Mouse (Mus musculus) megakaryocyte, embryonic 14.5 days (primary cell): ENCODE data around the gene Galns. TPM values are rescaled to one million over a fixed set of nuclear protein-coding genes. Genes with fewer than 3 reads are reported as not detected.

ENCODE experiments used
- H3K27me3 ChIP-seq: replicated peaks from 2 replicates; pipeline ENCODE3; 2012; ENCODE audit warnings: inconsistent platforms
- H3K36me3 ChIP-seq: replicated peaks from 2 replicates; pipeline ENCODE3; 2012; ENCODE audit warnings: low read length, inconsistent platforms, mixed read lengths
- H3K4me1 ChIP-seq: 2 replicates; pipeline ENCODE4 v1.6.1; 2012; ENCODE audit warnings: inconsistent platforms
- H3K4me3 ChIP-seq: replicated peaks from 2 replicates; pipeline ENCODE3; 2012; ENCODE audit warnings: moderate library complexity, mild to moderate bottlenecking, inconsistent platforms
- H3K9me3 ChIP-seq: 2 replicates; pipeline ENCODE4 v1.6.1; 2012; ENCODE audit warnings: inconsistent platforms
- FLI1 ChIP-seq: IDR thresholded peaks from 2 replicates; pipeline ENCODE4 v1.6.1; 2012; ENCODE audit warnings: low read length, inconsistent platforms, mixed read lengths
- GATA1 ChIP-seq: IDR thresholded peaks from 3 replicates; pipeline ENCODE4 v1.6.1; 2012; ENCODE audit warnings: mixed read lengths, low read length, inconsistent platforms, borderline replicate concordance
- polyA plus RNA-seq: library from polyadenylated mRNA; stranded (reverse); fragments of >175 nt; gene quantifications from 2 replicates; pipeline ENCODE4 v1.2.3, GENCODE M21; 2012; ENCODE audit warnings: low replicate concordance; ENCODE audit not compliant: insufficient read depth

Gene Galns
- polyA plus RNA-seq, 1 experiment = 15.3 TPM

GRCm38 (mm10) chr8:122604640-122605039, 6.6 kb downstream of the Galns start:
- no peaks in the 10 kb centered on the region for H3K9me3 ChIP-seq
- peaks cover 32% of the 10 kb centered on the region for H3K4me1 ChIP-seq
- H3K27me3 ChIP-seq = peaks cover 4% of the 10 kb centered on the region
- no peak for TF ChIP-seq FLI1
- TF ChIP-seq GATA1 = no peak
- peak overlapping the region; percentile 15 for H3K4me3 ChIP-seq
- H3K36me3 ChIP-seq = peaks cover 39% of the 10 kb centered on the region

- no peak overlapping the region for H3K4me3 ChIP-seq
- H3K36me3 ChIP-seq = peaks cover 75% of the 10 kb centered on the region
- no peak for TF ChIP-seq GATA1
- no peak for TF ChIP-seq FLI1
- H3K4me1 ChIP-seq = peaks cover 26% of the 10 kb centered on the region
- peaks cover 4% of the 10 kb centered on the region for H3K27me3 ChIP-seq
- H3K9me3 ChIP-seq = no peaks in the 10 kb centered on the region
Measured at GRCm38 (mm10) chr8:122600666-122601065, 10.6 kb downstream of the Galns start.

GRCm38 (mm10) chr8:122596031-122596430, 15.2 kb downstream of the Galns start:
- Histone ChIP-seq H3K4me3 (no peak overlapping the region), H3K9me3 (no peaks in the 10 kb centered on the region), H3K36me3 (peaks cover 96% of the 10 kb centered on the region), H3K4me1 (peaks cover 38% of the 10 kb centered on the region), H3K27me3 (peaks cover 4% of the 10 kb centered on the region)
- TF ChIP-seq FLI1 (no peak), GATA1 (no peak)

GRCm38 (mm10) chr8:122593783-122594507, 17.3 kb downstream of the Galns start:
- peaks cover 38% of the 10 kb centered on the region for H3K4me1 ChIP-seq
- H3K4me3 ChIP-seq = peak overlapping the region; percentile 7
- H3K36me3 ChIP-seq = peaks cover 92% of the 10 kb centered on the region
- no peak for TF ChIP-seq GATA1
- TF ChIP-seq FLI1 = no peak
- peaks cover 8% of the 10 kb centered on the region for H3K27me3 ChIP-seq
- no peaks in the 10 kb centered on the region for H3K9me3 ChIP-seq

GRCm38 (mm10) chr8:122593240-122593639, 18.0 kb downstream of the Galns start:
- peaks cover 42% of the 10 kb centered on the region for H3K4me1 ChIP-seq
- no peak overlapping the region for H3K4me3 ChIP-seq
- H3K27me3 ChIP-seq = peaks cover 8% of the 10 kb centered on the region
- TF ChIP-seq GATA1 (no peak), FLI1 (no peak)
- no peaks in the 10 kb centered on the region for H3K9me3 ChIP-seq
- peaks cover 92% of the 10 kb centered on the region for H3K36me3 ChIP-seq

- H3K9me3 ChIP-seq = no peaks in the 10 kb centered on the region
- peaks cover 13% of the 10 kb centered on the region for H3K27me3 ChIP-seq
- TF ChIP-seq FLI1 (no peak), GATA1 (no peak)
- peaks cover 67% of the 10 kb centered on the region for H3K36me3 ChIP-seq
- peaks cover 48% of the 10 kb centered on the region for H3K4me1 ChIP-seq
- H3K4me3 ChIP-seq = no peak overlapping the region
Measured at GRCm38 (mm10) chr8:122586749-122587148, 24.5 kb downstream of the Galns start.

- Histone ChIP-seq H3K4me1 (peaks cover 48% of the 10 kb centered on the region), H3K36me3 (peaks cover 64% of the 10 kb centered on the region), H3K9me3 (no peaks in the 10 kb centered on the region), H3K4me3 (no peak overlapping the region), H3K27me3 (peaks cover 14% of the 10 kb centered on the region)
- TF ChIP-seq FLI1 (no peak), GATA1 (no peak)
Measured at GRCm38 (mm10) chr8:122586171-122586570, 25.1 kb downstream of the Galns start.

- TF ChIP-seq FLI1 (no peak), GATA1 (no peak)
- Histone ChIP-seq H3K36me3 (peaks cover 60% of the 10 kb centered on the region), H3K9me3 (no peaks in the 10 kb centered on the region), H3K4me1 (peaks cover 51% of the 10 kb centered on the region), H3K4me3 (peak overlapping the region; percentile 83), H3K27me3 (peaks cover 16% of the 10 kb centered on the region)
Measured at GRCm38 (mm10) chr8:122585411-122585891, 25.8 kb downstream of the Galns start.

- Histone ChIP-seq H3K36me3 (peaks cover 57% of the 10 kb centered on the region), H3K4me1 (peaks cover 54% of the 10 kb centered on the region), H3K4me3 (peak overlapping the region; percentile 83), H3K9me3 (no peaks in the 10 kb centered on the region), H3K27me3 (peaks cover 13% of the 10 kb centered on the region)
- TF ChIP-seq GATA1 (no peak), FLI1 (no peak)
Measured at GRCm38 (mm10) chr8:122584981-122585380, 26.3 kb downstream of the Galns start.

- Histone ChIP-seq H3K36me3 (peaks cover 45% of the 10 kb centered on the region), H3K4me1 (peaks cover 59% of the 10 kb centered on the region), H3K27me3 (peaks cover 15% of the 10 kb centered on the region), H3K9me3 (no peaks in the 10 kb centered on the region), H3K4me3 (no peak overlapping the region)
- TF ChIP-seq FLI1 (no peak), GATA1 (no peak)
Measured at GRCm38 (mm10) chr8:122580926-122581325, 30.3 kb downstream of the Galns start.
